Mouse (Mus musculus) gastrocnemius, adult 2 months (tissue): ENCODE measurements around the gene Rasl2-9. TPM values are rescaled to one million over a fixed set of nuclear protein-coding genes. Genes with fewer than 3 reads are reported as not detected.
"Not testable (repeated sequence)": the region's sequence is repeated elsewhere in the genome, so short reads cannot be mapped to it uniquely, and the experiment has no call there.

Source experiments
- DNase-seq: peaks from one replicate; pipeline ENCODE4 v3.0.0; 2022
- H3K27ac ChIP-seq: fragments of 200-600 bp; 2 replicates; pipeline ENCODE4 v1.8.1; 2022; ENCODE audit warnings: mild to moderate bottlenecking
- H3K4me3 ChIP-seq: fragments of 200-600 bp; 2 replicates; pipeline ENCODE4 v1.8.1; 2022; ENCODE audit warnings: mild to moderate bottlenecking, moderate library complexity
- CTCF ChIP-seq: fragments of 200-600 bp; IDR thresholded peaks from 2 replicates; pipeline ENCODE4 v1.8.1; 2022; ENCODE audit warnings: antibody characterized with exemption, mild to moderate bottlenecking, moderate library complexity
- intact Hi-C: fragments of 180-260 bp; cut with DNase I; formaldehyde crosslinking; loops from one replicate; pipeline ENCODE4 v1.15.1; 2025
- long read RNA-seq, 2 experiments: library from polyadenylated mRNA; stranded (forward); transcript quantifications; one replicate each; pipeline ENCODE4 v2.0.0; 2021
- total RNA-seq, 2 experiments: library from RNA; stranded (reverse); gene quantifications; 2 replicates each; pipeline ENCODE4 v1.2.3; 2021

Gene Rasl2-9
- 1 to 10 TPM; 1.4 to 2.9 TPM for total RNA-seq
- long read RNA-seq, experiment 1: 0 reads
- long read RNA-seq, experiment 2, partial matches to known transcripts: 0 of 1 reads
- long read RNA-seq, experiment 2, other reads (novel, unspliced or antisense): 0 of 1 reads

- Histone ChIP-seq H3K4me3 (peak within 1 kb of the TSS; percentile 71), H3K27ac (peak within 1 kb of the TSS; percentile 81)
- TF ChIP-seq CTCF: peak; percentile 85
- intact Hi-C loops: loop anchor here (2.0 kb wide), 1 partner anchor 45 kb away; the partner anchor contains the start of gene Epn1
- DNase-seq: peak; percentile 86
Measured at GRCm38 (mm10) chr7:5125549-5126406, at the start of gene Rasl2-9. Gene Rasl2-9 (minus strand): TSS chr7:5125950.

- H3K27ac ChIP-seq, DNase-seq, H3K4me3 ChIP-seq, intact Hi-C loops: not testable (repeated sequence)
Measured at GRCm38 (mm10) chr7:5149570-5149969, 23.8 kb upstream of the Rasl2-9 start, which contains the start of gene Vmn1r55. Gene Vmn1r55 (minus strand): TSS chr7:5149670.

GRCm38 (mm10) chr7:5125078-5125477 is 672 bp downstream of the Rasl2-9 start:
- DNase-seq: peak; percentile 53

GRCm38 (mm10) chr7:5116850-5117249 is 8.9 kb downstream of the Rasl2-9 start, which contains the start of gene Rfpl4:
Gene Rfpl4 (minus strand): TSS chr7:5116950.
- Histone ChIP-seq H3K4me3 (no peak within 1 kb of the TSS), H3K27ac (no peak within 1 kb of the TSS)
- intact Hi-C loops: no loop called here
- TF ChIP-seq CTCF: no peak
- no peak for DNase-seq

More at GRCm38 (mm10) chr7:5125078-5125477, 672 bp downstream of the Rasl2-9 start:
- Histone ChIP-seq H3K27ac (peak overlapping the region; percentile 81), H3K4me3 (peak overlapping the region; percentile 71)
- intact Hi-C loops: loop anchor here (2.0 kb wide), 1 partner anchor 44 kb away; the partner anchor contains the start of gene Epn1
- TF ChIP-seq CTCF: no peak

GRCm38 (mm10) chr7:5112701-5113100 is 13.0 kb downstream of the Rasl2-9 start:
- H3K4me3 ChIP-seq: no peak overlapping the region
- no peak for DNase-seq
- intact Hi-C loops: no loop called here
- no peak overlapping the region for H3K27ac ChIP-seq
- TF ChIP-seq CTCF: no peak

GRCm38 (mm10) chr7:5109301-5109700 is 16.4 kb downstream of the Rasl2-9 start:
- TF ChIP-seq CTCF: no peak
- no peak for DNase-seq
- no peak overlapping the region for H3K4me3 ChIP-seq
- intact Hi-C loops: no loop called here
- no peak overlapping the region for H3K27ac ChIP-seq

- intact Hi-C loops: no loop called here
- no peak for TF ChIP-seq CTCF
- H3K27ac ChIP-seq: no peak overlapping the region; the same call in 1 of the 2 replicates
- no peak for DNase-seq
- H3K4me3 ChIP-seq: no peak overlapping the region
Measured at GRCm38 (mm10) chr7:5108272-5108671, 17.5 kb downstream of the Rasl2-9 start.

- no peak for TF ChIP-seq CTCF
- Histone ChIP-seq H3K27ac (no peak overlapping the region), H3K4me3 (no peak overlapping the region)
- DNase-seq: no peak
- intact Hi-C loops: no loop called here
Measured at GRCm38 (mm10) chr7:5102564-5102963, 23.2 kb downstream of the Rasl2-9 start.

- TF ChIP-seq CTCF: no peak
- H3K27ac ChIP-seq: no peak overlapping the region
- intact Hi-C loops: no loop called here
- DNase-seq: no peak
- no peak overlapping the region for H3K4me3 ChIP-seq
Measured at GRCm38 (mm10) chr7:5101066-5101663, 24.6 kb downstream of the Rasl2-9 start.

- intact Hi-C loops: no loop called here
- no peak for TF ChIP-seq CTCF
- Histone ChIP-seq H3K4me3 (no peak overlapping the region), H3K27ac (no peak overlapping the region)
- no peak for DNase-seq
Measured at GRCm38 (mm10) chr7:5099796-5100195, 26.0 kb downstream of the Rasl2-9 start.

GRCm38 (mm10) chr7:5098769-5099168 is 27.0 kb downstream of the Rasl2-9 start:
- Histone ChIP-seq H3K27ac (no peak overlapping the region), H3K4me3 (no peak overlapping the region)
- intact Hi-C loops: no loop called here
- no peak for DNase-seq
- no peak for TF ChIP-seq CTCF

GRCm38 (mm10) chr7:5092831-5093510 is 32.8 kb downstream of the Rasl2-9 start:
- TF ChIP-seq CTCF: no peak
- intact Hi-C loops: no loop called here
- DNase-seq: no peak
- Histone ChIP-seq H3K4me3 (no peak overlapping the region), H3K27ac (peak overlapping the region; percentile 6; the same call in 1 of the 2 replicates)
